Mouse (Mus musculus): Measurements from ENCODE around the gene Cxcr1. TPM values are rescaled to one million over a fixed set of nuclear protein-coding genes. Genes with fewer than 3 reads are reported as not detected.
"Not testable (repeated sequence)": the region's sequence is repeated elsewhere in the genome, so short reads cannot be mapped to it uniquely, and the experiment has no call there.

Gene Cxcr1
- polyA plus RNA-seq, 1 experiment from 2014 or later = not detected

DNA sequence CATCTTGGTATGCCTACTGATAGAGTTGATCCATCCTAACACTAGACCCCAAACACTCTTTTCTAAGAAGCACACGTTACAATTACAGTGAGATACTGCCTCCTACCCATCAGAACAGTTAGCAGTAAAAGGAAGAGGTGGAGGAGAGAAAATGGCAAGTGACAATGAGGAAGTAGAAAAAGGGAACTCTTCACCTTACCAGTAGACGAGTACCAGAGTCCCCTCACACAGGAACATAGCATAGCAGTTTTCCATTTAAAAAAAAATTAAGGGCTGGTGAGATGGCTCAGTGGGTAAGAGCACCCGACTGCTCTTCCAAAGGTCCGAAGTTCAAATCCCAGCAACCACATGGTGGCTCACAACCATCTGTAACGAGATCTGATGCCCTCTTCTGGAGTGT lies 34.8 kb downstream of the Cxcr1 start:
- not testable (repeated sequence) for H3K27me3 ChIP-seq; H3K9me3 ChIP-seq; H3K4me1 ChIP-seq (replicated peaks); H3K4me2 ChIP-seq; ATAC-seq (ENCODE audit: insufficient number of reproducible peaks, insufficient read depth, low FRiP score, low TSS enrichment, low read depth); H3K4me3 ChIP-seq (replicated peaks); H3K27ac ChIP-seq; H3K36me3 ChIP-seq; H3K9ac ChIP-seq (replicated peaks)
- WGBS = 80% methylated on average over 5 of the region's 5 CpGs

- no peak for ATAC-seq (ENCODE audit: insufficient number of reproducible peaks, insufficient read depth, low FRiP score, low TSS enrichment, low read depth)
- H3K27ac ChIP-seq = no peak overlapping the region
- no peaks in the 10 kb centered on the region for H3K36me3 ChIP-seq
- no peak overlapping the region for H3K4me2 ChIP-seq
- H3K27me3 ChIP-seq = no peaks in the 10 kb centered on the region; the same call in 1 of the 2 replicates
- no peaks in the 10 kb centered on the region for H3K4me1 ChIP-seq (replicated peaks)
- H3K9ac ChIP-seq (replicated peaks) = no peak overlapping the region
- H3K9me3 ChIP-seq = no peaks in the 10 kb centered on the region
- WGBS = 88% methylated on average over 14 of the region's 14 CpGs
- H3K4me3 ChIP-seq (replicated peaks) = no peak overlapping the region
Measured at GRCm38 (mm10) chr1:74156381-74156910, 38.0 kb downstream of the Cxcr1 start.

- Histone ChIP-seq H3K9me3 (no peaks in the 10 kb centered on the region), H3K4me1 (replicated peaks) (no peaks in the 10 kb centered on the region), H3K9ac (replicated peaks) (no peak overlapping the region), H3K36me3 (no peaks in the 10 kb centered on the region), H3K27ac (no peak overlapping the region), H3K4me2 (no peak overlapping the region), H3K27me3 (no peaks in the 10 kb centered on the region; the same call in 1 of the 2 replicates), H3K4me3 (replicated peaks) (no peak overlapping the region)
- WGBS = 86% methylated on average over 6 of the region's 6 CpGs
- ATAC-seq (ENCODE audit: insufficient number of reproducible peaks, insufficient read depth, low FRiP score, low TSS enrichment, low read depth) = no peak
Measured at GRCm38 (mm10) chr1:74155435-74156012, 38.9 kb downstream of the Cxcr1 start.

GRCm38 (mm10) chr1:74153461-74154184 lies 40.8 kb downstream of the Cxcr1 start, which contains the start of gene Cxcr2:
Cxcr2 (plus strand) TSS chr1:74153989.
- H3K9ac ChIP-seq (replicated peaks) = no peak within 1 kb of the TSS
- no peak within 1 kb of the TSS for H3K27ac ChIP-seq
- no peak within 1 kb of the TSS for H3K4me2 ChIP-seq
- ATAC-seq (ENCODE audit: insufficient number of reproducible peaks, insufficient read depth, low FRiP score, low TSS enrichment, low read depth) = no peak
- H3K27me3 ChIP-seq = no peaks in the 10 kb centered on the region; the same call in 1 of the 2 replicates
- no peaks in the 10 kb centered on the region for H3K4me1 ChIP-seq (replicated peaks)
- H3K4me3 ChIP-seq (replicated peaks) = no peak within 1 kb of the TSS
- 66% methylated on average over 8 of the region's 8 CpGs for WGBS
- H3K36me3 ChIP-seq = no peaks in the 10 kb centered on the region
- no peaks in the 10 kb centered on the region for H3K9me3 ChIP-seq

GRCm38 (mm10) chr1:74151091-74151490 lies 43.3 kb downstream of the Cxcr1 start:
- no peak overlapping the region for H3K4me3 ChIP-seq (replicated peaks)
- no peak for ATAC-seq (ENCODE audit: insufficient number of reproducible peaks, insufficient read depth, low FRiP score, low TSS enrichment, low read depth)
- no peaks in the 10 kb centered on the region for H3K36me3 ChIP-seq
- no peak overlapping the region for H3K27ac ChIP-seq
- H3K9ac ChIP-seq (replicated peaks) = no peak overlapping the region
- H3K4me2 ChIP-seq = no peak overlapping the region
- no peaks in the 10 kb centered on the region for H3K27me3 ChIP-seq
- H3K4me1 ChIP-seq (replicated peaks) = no peaks in the 10 kb centered on the region
- 76% methylated on average over 3 of the region's 3 CpGs for WGBS
- no peaks in the 10 kb centered on the region for H3K9me3 ChIP-seq

DNA sequence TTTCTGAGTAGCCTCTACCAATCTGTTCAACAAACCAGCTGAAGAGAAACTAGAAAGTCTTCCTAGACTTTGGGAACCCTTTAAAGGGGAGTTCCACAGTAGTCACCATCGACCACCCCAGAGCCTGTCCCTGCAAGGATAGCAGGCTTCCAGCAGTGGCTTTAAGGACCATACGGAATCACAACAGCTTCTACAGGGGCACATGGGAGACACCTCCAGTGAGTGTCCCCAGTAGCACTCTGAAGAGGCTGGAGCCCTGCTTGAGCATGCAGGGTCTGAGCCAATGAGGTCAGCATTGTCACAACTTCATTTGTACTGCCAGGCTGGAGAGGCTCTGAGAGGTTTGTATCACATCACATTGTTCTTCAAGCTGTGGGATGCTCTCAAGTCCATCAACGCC lies 44.3 kb downstream of the Cxcr1 start:
- no peak for ATAC-seq (ENCODE audit: insufficient number of reproducible peaks, insufficient read depth, low FRiP score, low TSS enrichment, low read depth)

DNA sequence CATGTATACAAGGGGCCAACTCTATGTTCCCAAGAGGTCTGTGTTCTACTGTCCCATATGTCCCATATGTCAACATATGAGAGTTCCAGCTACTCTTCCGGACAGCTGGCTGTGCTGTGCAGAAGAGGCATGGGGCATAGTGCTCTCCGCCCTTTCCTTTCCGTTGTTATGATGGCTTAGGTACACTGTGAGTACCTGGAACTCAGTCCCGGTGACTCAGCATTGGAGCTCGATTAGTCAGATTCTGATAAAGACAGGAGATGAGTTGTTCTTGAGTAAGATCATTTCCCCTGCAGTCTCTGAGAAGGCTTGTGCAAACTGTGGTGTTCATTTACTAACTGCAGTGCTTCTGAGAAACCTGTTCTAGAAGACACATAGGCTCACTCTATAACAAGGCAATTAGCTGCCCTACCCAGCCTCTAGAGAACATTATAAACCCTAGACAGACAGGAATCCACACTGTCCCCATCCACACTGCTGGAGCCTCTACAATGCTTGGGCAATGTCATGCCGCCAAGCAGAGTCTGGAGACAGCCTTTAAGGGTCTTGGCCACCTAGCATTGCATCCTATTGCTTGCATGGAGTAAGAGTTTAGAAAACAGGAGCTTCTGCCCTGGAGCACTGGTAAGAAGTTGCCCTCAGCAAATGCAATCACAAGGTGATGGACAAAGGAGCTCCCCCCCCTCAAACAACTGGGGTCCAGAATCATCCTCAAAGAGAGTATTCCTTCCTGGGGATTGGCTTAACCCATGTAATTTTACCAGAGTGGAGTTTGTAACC lies 45.1 kb downstream of the Cxcr1 start:
- Histone ChIP-seq H3K9ac (replicated peaks) (no peak overlapping the region), H3K27me3 (no peaks in the 10 kb centered on the region), H3K36me3 (no peaks in the 10 kb centered on the region), H3K4me1 (replicated peaks) (no peaks in the 10 kb centered on the region), H3K27ac (no peak overlapping the region), H3K9me3 (no peaks in the 10 kb centered on the region), H3K4me2 (no peak overlapping the region), H3K4me3 (replicated peaks) (no peak overlapping the region)
- no peak for ATAC-seq (ENCODE audit: insufficient number of reproducible peaks, insufficient read depth, low FRiP score, low TSS enrichment, low read depth)
- 89% methylated on average over 6 of the region's 6 CpGs for WGBS

More for the DNA sequence above, 44.3 kb downstream of the Cxcr1 start:
- WGBS = 66% methylated on average over 3 of the region's 3 CpGs
- no peaks in the 10 kb centered on the region for H3K4me1 ChIP-seq (replicated peaks)
- no peak overlapping the region for H3K27ac ChIP-seq
- no peak overlapping the region for H3K4me3 ChIP-seq (replicated peaks)
- no peaks in the 10 kb centered on the region for H3K9me3 ChIP-seq
- H3K36me3 ChIP-seq = no peaks in the 10 kb centered on the region
- H3K9ac ChIP-seq (replicated peaks) = no peak overlapping the region
- H3K27me3 ChIP-seq = no peaks in the 10 kb centered on the region
- no peak overlapping the region for H3K4me2 ChIP-seq

MicroRNAs encoded within 50 kb of the gene (microRNA counts, 519-probe panel; counts per million panel counts)
- not detected for microRNA mmu-miR-1928

Small RNAs within 50 kb of the gene (microRNA-seq; reads per million reads assigned to microRNA genes)
- gene Mir1928 = not detected

Other genes with a start within 250 kb of the Cxcr1 start
- 36.7 and 44.9 TPM in 2 replicates for gene Tns1, start 70.2 kb downstream of the Cxcr1 start, polyA plus RNA-seq (2016; fragmentation: Nextera tagmentation; extraction: Ambion mirVana)
- gene Rufy4, start 69.1 kb downstream of the Cxcr1 start, polyA plus RNA-seq (2016; fragmentation: Nextera tagmentation; extraction: Ambion mirVana) = 0.15 and 0.18 TPM in 2 replicates
- gene Cxcr2, start 40.6 kb downstream of the Cxcr1 start, polyA plus RNA-seq (2016; fragmentation: Nextera tagmentation; extraction: Ambion mirVana) = 0.06 and 0.09 TPM in 2 replicates
- 343 and 345 TPM in 2 replicates for gene Arpc2, start 41.5 kb upstream of the Cxcr1 start, polyA plus RNA-seq (2016; fragmentation: Nextera tagmentation; extraction: Ambion mirVana)
- gene Gpbar1, start 83.9 kb upstream of the Cxcr1 start, polyA plus RNA-seq (2016; fragmentation: Nextera tagmentation; extraction: Ambion mirVana) = 0.19 TPM in 1 of 2 replicates, not detected in the other
- 202 and 212 TPM in 2 replicates for gene Aamp, start 90.1 kb upstream of the Cxcr1 start, polyA plus RNA-seq (2016; fragmentation: Nextera tagmentation; extraction: Ambion mirVana)
- 106 TPM in 2 replicates for gene Pnkd, start 90.3 kb upstream of the Cxcr1 start, polyA plus RNA-seq (2016; fragmentation: Nextera tagmentation; extraction: Ambion mirVana)
- 18.0 and 18.9 TPM in 2 replicates for gene Tmbim1, start 111.0 kb upstream of the Cxcr1 start, polyA plus RNA-seq (2016; fragmentation: Nextera tagmentation; extraction: Ambion mirVana)
- 1.5 and 1.6 TPM in 2 replicates for gene Catip, start 167.5 kb upstream of the Cxcr1 start, polyA plus RNA-seq (2016; fragmentation: Nextera tagmentation; extraction: Ambion mirVana)
- gene Slc11a1, start 180.6 kb upstream of the Cxcr1 start, polyA plus RNA-seq (2016; fragmentation: Nextera tagmentation; extraction: Ambion mirVana) = 0.85 and 2.2 TPM in 2 replicates
- 75.3 and 78.5 TPM in 2 replicates for gene Ctdsp1, start 196.9 kb upstream of the Cxcr1 start, polyA plus RNA-seq (2016; fragmentation: Nextera tagmentation; extraction: Ambion mirVana)
- gene Vil1, start 214.7 kb upstream of the Cxcr1 start, polyA plus RNA-seq (2016; fragmentation: Nextera tagmentation; extraction: Ambion mirVana) = 0.19 TPM in 2 replicates

Measured in limb, embryonic 12.5 days (tissue).